13 mouse cellular contexts compared by ENCODE assay signal in genomic region chr14:25083847-25084246, GRCm38 (mm10).
"Had no signal": no experiment of that assay in that cellular context is flagged by ENCODE, and none has a peak within 500 bp of the region (broad histone marks: within the 10 kb centered on the region; RNA-seq: fewer than 3 reads in every experiment).

No protein-coding gene starts in this region.

- H3K27me3 ChIP-seq: limb, embryonic 12.5 days; liver, embryonic 13.5 days; lung, embryonic 15.5 days; midbrain, embryonic 13.5 days; neural tube, embryonic 15.5 days had no signal

- DNase-seq: kidney, postnatal 10 days; layer of hippocampus, postnatal 36 days; liver; liver, embryonic 13.5 days; liver, postnatal 0 days; lung, postnatal 36 days; right cerebral cortex, adult 18-20 months; thymus, adult 2 months; thymus, postnatal 36 days had no signal

- H3K4me3 ChIP-seq: limb, embryonic 12.5 days; liver, embryonic 13.5 days; lung, embryonic 15.5 days; midbrain, embryonic 13.5 days; neural tube, embryonic 15.5 days had no signal

- H3K36me3 ChIP-seq: limb, embryonic 12.5 days; liver, embryonic 13.5 days; lung, embryonic 15.5 days; midbrain, embryonic 13.5 days; neural tube, embryonic 15.5 days had no signal
